Mouse (Mus musculus) brain, embryonic 18.5 days (tissue): ENCODE results near the gene Pced1b.
"Not testable (repeated sequence)": the region's sequence is repeated elsewhere in the genome, so short reads cannot be mapped to it uniquely, and the experiment has no call there.

Source experiments
- DNase-seq: peaks from one replicate; pipeline ENCODE4 v3.0.0-alpha.2; 2012; ENCODE audit warnings: low read depth, low spot score

Gene Pced1b

GRCm38 (mm10) chr15:97372611-97373131 lies 125.8 kb downstream of the Pced1b start:
- no peak for DNase-seq

GRCm38 (mm10) chr15:97373203-97374084 lies 126.5 kb downstream of the Pced1b start:
- DNase-seq = no peak

GRCm38 (mm10) chr15:97374085-97374844 lies 127.4 kb downstream of the Pced1b start:
- DNase-seq = no peak

GRCm38 (mm10) chr15:97374845-97375720 lies 128.2 kb downstream of the Pced1b start:
- no peak for DNase-seq

GRCm38 (mm10) chr15:97376081-97376742 lies 129.3 kb downstream of the Pced1b start:
- no peak for DNase-seq

GRCm38 (mm10) chr15:97376792-97377222 lies 129.9 kb downstream of the Pced1b start:
- DNase-seq = no peak

- DNase-seq = no peak
Measured at GRCm38 (mm10) chr15:97378061-97378460, 131.2 kb downstream of the Pced1b start.

GRCm38 (mm10) chr15:97379489-97380304 lies 132.8 kb downstream of the Pced1b start:
- no peak for DNase-seq

- no peak for DNase-seq
Measured at GRCm38 (mm10) chr15:97382567-97382966, 135.7 kb downstream of the Pced1b start.

GRCm38 (mm10) chr15:97383523-97384141 lies 136.7 kb downstream of the Pced1b start:
- no peak for DNase-seq

- DNase-seq = no peak
Measured at GRCm38 (mm10) chr15:97384170-97385018, 137.5 kb downstream of the Pced1b start.

GRCm38 (mm10) chr15:97385174-97385573 lies 138.3 kb downstream of the Pced1b start:
- not testable (repeated sequence) for DNase-seq

- no peak for DNase-seq
Measured at GRCm38 (mm10) chr15:97387793-97388192, 140.9 kb downstream of the Pced1b start.

- DNase-seq = no peak
Measured at GRCm38 (mm10) chr15:97389577-97389976, 142.7 kb downstream of the Pced1b start.

GRCm38 (mm10) chr15:97390778-97391177 lies 143.9 kb downstream of the Pced1b start:
- DNase-seq = no peak

GRCm38 (mm10) chr15:97391436-97391835 lies 144.5 kb downstream of the Pced1b start:
- DNase-seq = no peak

GRCm38 (mm10) chr15:97394561-97394960 lies 147.7 kb downstream of the Pced1b start:
- no peak for DNase-seq

GRCm38 (mm10) chr15:97396586-97397299 lies 149.8 kb downstream of the Pced1b start:
- no peak for DNase-seq
